Mouse (Mus musculus) thymus, postnatal 36 days (tissue): Measurements from ENCODE around the gene Ednrb.
"Not testable (repeated sequence)": the region's sequence is repeated elsewhere in the genome, so short reads cannot be mapped to it uniquely, and the experiment has no call there.

Source experiments
- DNase-seq, 2 experiments: peaks; one replicate each; pipeline ENCODE4 v3.0.0; 2022; ENCODE audit warnings: mixed read lengths in 2 of 2

The Ednrb gene

DNA sequence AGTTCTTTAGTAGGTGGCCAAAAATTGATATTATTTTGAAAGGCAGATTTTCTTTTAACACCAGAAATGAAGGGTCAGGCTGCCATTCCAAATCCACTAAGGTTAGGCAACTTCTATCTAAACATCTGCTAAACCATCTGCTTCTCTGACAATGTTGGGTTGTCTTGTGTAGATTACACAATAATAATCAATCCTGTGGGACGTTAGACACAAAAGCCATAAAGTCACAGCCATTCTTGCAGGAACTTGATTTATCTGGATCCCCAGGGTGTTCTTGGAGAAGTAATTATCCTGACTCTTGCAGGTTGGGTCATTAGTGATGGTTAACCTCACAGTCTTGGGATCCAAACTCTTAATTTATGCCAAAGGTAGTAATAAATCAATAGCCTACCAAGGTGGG is 21.6 kb downstream of the Ednrb start:
- DNase-seq: no peak

DNA sequence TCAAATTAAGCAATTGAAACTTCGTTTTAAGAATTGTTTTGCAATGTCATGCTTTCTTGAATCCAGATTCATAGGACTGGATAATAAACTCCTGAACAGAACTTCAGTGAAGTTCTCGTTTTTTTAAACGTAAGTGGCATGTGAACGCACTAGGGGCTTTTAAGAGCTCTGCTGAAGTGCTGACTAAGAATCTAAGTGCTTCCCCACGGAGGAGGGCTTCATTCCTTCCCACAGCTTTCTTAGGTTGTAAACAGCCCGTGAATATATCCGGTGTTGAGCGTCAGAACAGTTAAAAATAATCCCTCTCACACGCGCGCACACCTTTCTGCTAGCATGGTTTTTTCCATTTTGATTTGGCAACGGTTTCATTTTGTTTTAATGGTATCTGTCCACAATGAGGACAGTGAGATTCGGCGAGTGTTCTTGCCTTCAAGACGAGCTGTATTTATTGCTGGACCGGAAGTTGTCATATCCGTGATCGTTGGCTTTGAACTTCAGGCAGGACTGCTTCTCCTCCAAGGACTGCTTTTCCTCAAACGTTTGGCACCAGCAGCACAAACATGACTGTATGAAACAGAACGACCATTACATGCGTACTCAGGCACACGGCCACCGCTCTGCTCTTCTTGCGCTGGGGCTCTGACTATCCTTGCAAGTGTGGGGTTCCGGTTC is 27.4 kb downstream of the Ednrb start:
- no peak for DNase-seq

DNA sequence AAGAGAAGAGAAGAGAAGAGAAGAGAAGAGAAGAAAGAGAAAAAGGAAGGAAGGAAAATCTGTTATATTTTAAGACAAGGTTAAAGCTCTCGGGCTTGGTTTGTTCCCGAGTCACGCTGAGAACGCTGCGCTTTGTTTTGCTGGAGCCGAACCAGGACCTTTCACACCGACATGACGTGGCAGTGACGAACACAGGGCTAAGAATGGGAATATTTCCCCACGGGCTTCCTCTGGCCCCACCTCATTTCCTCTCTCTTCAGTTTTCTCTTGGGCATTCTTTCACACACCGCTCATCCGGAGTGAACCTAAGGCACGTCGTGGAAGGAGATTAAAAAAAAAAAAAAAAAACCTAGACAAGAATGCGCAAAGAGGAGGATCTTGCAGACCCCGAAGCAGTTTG is 28.7 kb downstream of the Ednrb start:
- DNase-seq: no peak

DNA sequence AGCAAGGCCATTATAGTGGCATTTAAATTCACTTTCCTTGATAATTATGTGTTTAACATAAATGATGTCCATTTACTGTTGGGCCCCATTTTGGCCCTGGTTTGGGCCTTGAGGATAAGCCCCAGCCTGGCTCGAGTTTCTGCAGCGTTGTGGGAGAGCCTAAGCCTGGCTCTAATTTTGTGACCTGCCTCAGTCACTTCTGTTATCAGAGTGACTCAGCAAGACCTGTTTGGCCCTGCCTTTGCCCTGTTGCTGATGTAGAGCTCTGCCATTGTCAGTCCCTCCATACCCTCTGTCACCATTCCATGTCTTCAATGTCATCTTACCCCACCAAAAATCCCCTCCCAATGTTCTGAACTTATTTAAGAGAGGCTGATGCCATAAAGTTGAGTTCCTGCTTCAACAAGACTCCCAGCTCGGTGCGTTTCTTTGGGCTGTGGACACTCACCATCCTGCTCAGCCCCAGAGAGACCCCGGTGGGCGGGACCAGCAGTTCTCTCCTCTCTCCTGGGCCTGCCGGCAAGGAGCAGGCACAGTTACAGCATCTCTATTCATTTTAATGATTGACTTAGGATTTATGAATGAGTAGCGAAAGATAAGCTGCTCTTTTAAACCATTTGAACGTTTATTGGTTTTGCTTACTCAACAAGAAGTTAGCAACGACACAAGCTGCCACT is 30.0 kb downstream of the Ednrb start:
- no peak for DNase-seq

DNA sequence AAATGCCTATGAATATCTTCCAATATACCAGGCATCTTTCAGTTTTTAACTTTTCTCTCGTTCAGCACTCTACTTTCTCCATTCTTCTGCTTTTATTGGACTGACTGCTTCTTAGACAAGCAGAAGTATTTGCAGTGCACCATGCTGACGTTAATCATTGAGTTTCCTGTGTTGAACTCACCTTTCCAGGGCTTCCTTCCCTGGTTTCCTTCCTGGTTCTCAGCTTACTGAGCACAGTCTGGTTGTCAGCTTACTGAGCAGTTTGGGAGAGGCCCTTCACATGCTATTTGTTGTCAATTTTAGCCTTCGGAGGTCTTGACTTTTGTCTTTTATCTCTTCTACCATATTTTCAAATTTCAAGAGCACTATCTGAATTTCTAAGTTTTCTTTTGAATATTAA is 31.0 kb downstream of the Ednrb start:
- no peak for DNase-seq

DNA sequence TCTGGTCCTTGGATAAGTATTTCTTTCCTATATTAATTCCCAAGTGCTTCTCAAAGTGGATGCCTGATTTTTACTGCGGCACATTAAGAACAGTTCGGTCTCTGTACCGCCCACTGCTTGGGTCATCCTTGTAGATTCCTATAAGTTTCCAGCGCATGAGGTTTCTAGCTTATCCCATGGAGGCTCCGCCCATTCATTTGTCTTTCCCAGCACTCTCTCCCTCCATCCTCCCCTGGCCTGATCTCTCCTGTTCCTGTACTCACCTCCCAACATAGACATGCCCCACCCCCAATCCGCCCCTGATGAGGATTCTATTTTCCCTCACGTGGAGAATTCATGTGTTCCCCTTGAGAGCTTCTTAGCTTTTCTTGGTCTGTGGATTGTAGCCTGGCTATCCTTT is 32.9 kb downstream of the Ednrb start:
- DNase-seq: no peak

DNA sequence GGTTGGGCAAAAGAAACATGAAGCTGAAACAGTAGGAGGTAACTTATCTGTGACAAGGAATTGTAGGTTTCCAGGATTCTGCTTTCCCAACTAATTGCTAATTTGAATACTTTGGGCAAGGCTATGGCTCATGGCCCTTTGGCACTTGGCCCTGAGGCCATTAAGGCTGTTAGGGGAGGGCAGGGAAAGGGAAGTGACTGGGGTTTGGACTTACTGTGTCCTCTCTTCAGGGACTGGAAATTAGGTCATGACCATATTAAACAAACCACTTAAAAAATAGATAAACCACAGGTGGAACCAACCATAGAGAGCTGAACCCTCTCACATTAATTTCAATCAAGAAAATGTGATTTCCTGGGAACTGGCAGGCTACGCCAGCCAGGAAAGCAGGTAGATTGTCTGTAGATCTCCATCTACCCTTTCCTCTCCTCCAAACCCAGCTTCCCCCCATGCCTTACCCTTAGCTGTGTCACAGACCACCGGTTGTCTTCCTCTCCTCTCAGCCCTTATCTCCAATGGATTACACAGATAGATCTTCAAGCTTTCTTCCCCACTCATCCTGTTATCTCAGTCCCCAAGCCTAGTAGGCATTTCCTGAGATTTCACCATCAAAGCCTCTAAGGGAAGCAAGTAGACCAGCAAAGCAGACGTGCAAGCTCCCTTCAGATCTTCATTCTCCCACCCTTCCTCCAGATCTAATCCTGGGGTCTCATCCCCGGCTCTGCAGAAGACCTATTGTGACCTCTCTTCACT is 40.1 kb downstream of the Ednrb start:
- DNase-seq: no peak

DNA sequence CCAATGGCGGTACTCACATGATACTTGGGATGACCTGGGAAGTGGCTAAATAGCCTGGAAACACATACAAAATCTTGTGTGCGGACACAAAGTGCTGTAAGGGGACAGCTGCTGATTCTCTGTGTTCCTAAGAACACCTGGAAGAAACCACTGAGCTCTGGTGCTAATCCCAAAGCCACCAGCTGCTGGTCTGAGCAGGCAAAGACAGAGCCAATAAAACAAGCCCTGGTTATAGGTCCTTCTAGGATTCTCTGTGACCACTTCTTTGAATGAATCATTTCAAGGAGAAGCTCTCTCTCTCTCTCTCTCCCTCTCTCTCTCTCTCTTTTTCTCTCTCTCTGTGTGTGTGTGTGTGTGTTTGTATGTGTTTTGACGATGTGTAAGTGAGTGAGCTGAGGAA is 47.1 kb downstream of the Ednrb start:
- DNase-seq: no peak

DNA sequence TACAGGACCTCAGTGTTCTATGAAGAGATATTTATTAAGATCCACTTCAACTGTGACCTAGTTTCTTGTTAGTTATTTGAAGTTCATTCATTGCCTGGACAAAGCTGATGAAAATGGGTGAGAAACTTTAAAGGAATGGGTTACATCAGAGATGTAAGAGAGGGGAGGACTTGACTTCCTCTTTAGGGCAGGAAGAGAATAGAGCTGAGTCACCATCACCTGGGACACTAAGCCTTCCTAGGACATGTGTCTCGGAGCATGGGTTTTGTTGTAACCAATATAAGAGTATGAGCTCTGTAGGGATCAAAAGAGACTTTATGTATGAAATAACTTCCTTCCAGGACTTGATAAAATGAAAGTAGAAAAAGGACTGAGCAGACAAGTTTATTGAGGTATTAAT is 48.6 kb downstream of the Ednrb start:
- DNase-seq: no peak

DNA sequence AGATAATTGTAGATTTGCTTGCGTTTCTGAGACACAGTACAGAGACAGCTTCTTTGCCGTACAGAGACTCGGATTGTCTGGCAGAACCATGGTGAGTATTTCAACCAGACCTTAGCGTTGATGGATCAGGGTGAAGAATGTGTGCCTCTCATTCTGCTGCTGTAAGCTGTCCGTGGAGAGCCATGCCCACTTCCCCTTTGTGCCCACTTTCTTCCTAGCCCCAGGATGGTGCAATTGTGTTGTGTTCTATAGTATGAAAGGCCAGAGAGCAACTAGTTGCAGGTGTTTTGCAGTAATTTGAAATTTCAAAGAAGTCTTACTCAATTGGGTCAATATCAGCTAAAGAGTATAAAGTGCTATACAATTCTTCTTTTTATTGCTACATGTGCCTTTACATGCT is 50.8 kb downstream of the Ednrb start:
- no peak for DNase-seq

DNA sequence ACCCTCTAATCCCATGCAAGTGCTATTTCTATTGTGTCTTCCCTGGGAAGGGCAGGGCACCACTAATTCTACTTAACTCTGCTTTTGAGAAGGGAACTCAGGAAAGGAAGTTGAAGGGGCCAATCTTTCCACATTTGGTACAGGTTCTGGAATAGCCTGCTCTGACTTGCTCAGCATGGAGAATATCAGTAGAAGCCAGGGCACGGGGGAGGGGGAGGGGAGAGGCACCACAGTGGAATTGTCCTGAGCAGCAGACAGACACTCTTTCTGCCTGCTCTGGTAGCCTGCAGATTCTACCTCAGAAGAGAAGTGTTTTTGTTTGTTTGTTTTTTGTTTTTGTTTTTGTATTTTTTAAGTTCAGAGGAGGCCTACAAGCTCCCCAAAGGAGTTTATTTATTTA is 51.5 kb downstream of the Ednrb start:
- DNase-seq: no peak

DNA sequence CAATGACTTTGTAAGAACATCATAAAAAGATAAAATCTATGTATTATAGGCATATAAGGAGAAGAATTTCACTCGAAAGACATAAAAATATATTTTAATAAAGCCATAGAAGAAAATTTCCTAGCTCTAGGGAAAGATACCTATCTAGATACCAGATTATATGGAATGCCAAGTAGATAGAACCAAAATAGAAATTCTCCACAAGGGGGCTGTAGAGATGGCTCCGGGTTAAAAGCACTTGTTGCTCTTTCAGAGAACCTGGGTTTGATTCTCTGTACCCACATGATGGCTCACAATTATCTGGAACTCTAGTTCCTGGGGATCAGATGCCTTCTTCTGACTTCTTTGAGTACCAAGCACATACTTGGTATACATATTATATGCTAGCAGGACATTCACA is 56.7 kb downstream of the Ednrb start:
- no peak for DNase-seq

DNA sequence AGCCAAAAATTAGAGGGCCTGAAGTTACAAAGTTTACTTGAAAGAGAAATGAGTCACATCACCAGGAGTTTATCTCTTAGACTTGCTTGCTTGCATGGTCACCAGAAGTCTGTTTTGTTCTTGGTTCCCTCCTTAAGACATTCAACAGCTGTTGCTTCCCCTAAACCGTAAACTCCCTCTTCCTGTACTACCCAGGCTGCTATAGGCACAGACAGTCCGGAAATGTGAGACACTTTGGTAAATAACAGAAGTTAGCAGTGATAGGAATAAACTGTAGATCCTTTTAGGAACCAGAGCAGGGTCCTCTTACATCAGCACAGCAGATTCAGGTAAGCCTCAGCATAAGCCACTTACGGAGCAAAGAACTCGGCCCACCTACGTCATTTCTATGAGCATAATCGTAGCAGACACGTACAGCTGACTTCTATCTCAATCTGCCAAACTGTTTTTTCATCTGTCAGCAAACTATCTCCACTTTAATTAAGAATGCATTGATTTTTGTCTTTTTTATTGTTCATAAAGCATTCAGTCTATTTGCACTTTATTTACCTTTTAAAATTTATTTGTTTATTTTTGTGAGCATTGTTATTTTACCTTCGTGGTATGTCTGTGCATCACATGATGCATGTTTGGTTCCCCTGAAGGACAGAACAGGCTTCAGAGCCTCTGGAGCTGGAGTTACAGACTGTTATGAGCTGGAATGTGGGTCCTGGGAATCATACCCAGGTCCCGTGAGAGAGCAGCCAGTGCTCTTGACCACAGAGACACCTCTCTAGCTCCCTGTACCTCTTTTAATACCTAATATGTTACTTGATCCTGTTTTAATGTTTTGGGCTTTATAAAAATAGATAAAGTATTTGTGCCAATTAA is 58.9 kb downstream of the Ednrb start:
- no peak for DNase-seq

DNA sequence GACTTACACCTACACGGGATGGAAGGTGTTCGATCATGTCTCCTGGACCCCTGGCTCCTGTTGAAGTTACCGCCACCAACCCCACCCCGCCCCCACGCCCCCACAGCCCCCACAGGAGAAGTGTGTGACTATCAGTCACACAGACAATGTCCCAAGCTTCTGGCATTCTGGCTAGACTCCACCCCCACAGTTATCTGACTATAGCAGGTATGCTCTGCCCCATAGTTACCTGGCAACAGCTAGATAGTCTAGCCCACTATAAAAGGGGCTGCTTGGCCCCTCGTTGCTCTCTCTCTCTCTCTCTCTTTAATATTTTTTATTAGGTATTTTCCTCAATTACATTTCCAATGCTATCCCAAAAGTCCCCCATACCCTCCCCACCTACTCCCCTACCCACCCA is 63.9 kb downstream of the Ednrb start:
- DNase-seq: not testable (repeated sequence)

DNA sequence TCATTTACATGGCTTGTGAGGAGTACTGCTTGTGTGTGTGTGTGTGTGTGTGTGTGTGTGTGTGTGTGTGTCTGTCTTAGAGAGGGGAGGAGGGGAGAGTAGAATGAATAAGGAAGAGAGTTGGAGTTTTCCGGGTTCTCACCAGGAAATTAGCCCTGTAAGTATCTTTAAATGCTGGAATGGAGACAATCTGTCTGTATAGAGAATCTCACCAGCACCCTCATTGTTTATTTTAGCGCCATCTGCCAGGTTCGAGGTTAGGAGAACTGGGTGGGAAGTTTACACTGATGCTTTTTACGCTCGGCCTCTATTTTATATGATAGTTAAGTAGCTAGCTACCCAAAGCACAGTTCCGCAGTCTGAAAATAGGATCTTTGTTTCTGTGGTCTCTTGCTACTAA is 64.9 kb downstream of the Ednrb start:
- no peak for DNase-seq

DNA sequence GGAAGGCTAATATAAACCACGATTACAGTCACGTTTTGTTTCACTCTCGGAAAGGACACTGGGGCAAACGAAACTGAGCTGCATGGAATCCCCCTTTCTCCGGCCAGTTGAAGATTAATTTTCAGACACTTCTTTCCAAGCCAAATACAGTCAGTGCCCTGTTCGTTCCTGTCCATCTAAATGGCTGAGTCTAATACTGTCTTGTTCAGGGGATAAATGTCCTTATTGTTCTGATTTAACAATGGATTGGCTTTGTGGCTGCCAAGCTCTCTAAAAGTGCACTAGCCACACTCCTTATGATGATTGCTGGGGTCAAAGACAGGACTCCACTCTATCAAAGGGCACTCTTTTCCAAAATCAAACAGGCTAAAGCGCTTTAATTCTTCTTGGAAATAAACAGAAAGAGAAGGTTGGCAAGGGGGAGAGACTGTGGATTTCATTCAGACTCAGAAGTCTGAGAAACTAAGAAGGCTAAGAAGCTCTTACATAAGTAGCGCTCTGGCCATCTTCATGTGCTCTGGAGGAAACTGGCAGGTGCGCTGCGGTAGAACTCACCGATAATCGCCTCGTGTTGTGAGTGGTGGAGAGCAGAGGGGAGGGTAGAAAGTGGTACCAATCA is 65.6 kb downstream of the Ednrb start:
- no peak for DNase-seq

DNA sequence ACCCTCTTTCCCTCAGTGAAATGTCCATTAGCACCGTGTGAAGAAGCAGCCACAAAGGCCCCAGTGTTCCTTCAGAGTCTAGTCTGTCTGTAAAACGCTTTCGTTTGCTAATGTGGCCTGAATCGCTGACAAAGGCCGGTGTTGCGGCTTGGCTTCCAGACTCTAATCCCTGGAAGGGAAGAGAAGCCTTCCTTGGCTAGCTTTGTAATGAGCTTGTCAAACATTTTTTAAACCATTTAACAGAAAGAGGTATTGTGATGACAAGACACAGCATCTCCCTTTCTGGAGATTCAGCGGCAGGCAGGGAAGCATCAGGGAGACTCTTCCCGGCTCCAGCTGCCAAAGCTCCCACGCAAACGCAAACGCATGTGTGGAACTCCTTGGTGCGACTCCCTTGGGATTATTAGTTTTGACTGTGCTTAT is 66.2 kb downstream of the Ednrb start:
- DNase-seq: no peak

DNA sequence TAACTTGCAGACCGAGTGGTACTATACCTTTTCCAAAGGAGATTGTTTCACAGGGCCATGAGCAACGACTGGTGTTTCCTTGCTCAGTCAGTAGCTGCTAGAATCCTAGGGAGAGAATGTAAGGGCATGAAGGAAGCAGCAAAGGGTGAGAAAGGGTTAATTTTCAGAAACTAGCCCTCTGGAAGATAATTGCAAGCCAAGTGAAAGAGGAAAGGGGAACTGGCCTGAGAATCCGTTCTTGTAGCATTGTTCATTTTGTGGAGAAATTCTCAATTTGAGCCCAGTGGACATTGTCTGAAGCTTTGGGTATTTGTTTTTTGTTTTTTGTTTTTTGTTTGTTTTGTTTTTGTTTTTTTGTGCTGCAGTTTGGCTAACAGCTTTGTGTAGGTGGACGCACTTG is 66.8 kb downstream of the Ednrb start:
- DNase-seq: no peak

DNA sequence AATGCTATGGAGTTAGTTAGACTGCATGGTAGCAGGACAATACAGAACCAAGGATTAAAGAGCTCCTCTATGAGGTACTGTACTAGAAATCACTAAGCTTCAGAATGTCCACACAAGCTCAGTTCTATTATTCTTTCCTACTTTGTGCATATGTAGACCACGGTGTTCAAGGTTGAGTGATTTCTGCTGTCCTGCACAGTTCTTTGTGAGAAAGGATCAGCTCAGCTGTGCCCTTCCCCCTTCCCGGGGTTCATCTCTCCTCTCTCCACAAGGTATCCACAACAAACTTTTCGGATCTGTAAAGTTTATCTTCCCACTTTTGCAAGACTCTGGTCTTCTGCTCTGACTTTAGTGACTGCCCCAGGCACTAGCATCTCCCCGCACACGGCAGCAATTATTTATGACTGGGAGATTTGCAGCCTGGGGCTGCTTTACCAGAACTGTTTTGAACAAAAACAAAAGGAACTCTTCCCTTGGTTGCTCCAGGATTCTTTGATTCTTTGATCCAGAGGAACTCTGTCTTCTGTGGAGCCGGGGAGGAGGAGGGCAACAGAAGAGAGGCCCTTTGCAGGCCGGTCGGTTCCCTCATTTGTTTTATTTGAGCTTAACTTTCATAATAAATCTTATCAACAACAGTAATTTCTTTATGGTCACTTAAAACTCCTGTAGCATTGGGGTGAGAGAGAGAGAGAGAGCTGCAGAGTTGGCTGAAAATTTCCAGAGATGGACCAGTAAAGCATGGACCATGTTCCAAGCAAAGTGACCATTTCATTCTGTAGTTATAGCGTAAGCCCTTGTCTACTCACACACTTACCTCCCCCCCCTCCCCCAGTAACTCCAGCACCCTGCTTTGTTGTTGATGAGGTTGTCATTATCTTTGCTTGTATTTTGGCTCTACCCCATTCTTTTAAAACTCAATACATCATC is 74.6 kb downstream of the Ednrb start:
- no peak for DNase-seq

DNA sequence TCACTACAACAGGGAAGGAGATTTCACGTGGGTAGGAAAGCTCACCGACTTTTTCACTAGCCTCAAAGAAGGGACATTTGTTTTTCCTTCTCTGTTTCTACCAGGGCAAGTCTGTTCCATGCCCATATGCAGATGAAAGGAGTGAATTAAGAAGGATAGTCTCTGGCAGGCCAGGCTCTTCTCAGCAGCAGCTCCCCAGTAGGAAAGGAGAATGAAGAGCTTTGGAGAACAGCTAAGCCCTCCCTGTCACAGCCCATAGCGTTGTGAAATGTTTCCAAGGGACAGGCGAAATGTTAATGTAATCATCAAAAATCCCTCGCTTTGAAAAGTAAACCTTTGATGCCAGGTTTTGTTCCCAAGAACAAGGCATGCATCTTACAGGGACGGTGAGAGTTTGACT is 76.7 kb downstream of the Ednrb start:
- no peak for DNase-seq
